In the genomic region with DNA sequence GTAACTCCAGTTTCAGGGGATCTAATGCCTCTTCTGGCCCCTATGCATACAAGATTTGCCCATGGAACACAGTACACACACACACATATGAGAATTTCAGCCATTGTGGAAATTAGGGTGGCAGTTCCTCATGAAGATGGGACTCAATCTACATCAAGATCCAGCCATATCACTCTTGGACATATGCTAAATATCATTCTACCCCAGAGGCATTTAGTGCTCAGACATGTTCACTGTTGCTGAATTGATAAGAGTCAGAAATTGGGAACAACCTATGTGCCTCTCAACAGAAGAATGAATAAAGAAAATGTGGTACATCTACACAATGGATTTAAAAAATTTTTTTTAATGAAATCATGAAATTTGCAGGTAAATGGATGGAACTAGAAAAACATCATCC, we compare ENCODE assay signal across 20 mouse cellular contexts.
"Had no signal": no experiment of that assay in that cellular context is flagged by ENCODE, and none has a peak within 500 bp of the region (broad histone marks: within the 10 kb centered on the region; RNA-seq: fewer than 3 reads in every experiment).

No protein-coding gene starts in this region.

- H3K36me3 ChIP-seq: limb, embryonic 10.5 days; limb, embryonic 13.5 days; midbrain, embryonic 10.5 days; midbrain, embryonic 13.5 days; neural tube, embryonic 13.5 days had no signal

- H3K27ac ChIP-seq: limb, embryonic 10.5 days; limb, embryonic 13.5 days; midbrain, embryonic 10.5 days; midbrain, embryonic 13.5 days; neural tube, embryonic 13.5 days; stomach, postnatal 0 days had no signal

- H3K4me1 ChIP-seq: limb, embryonic 13.5 days; midbrain, embryonic 10.5 days; midbrain, embryonic 13.5 days; neural tube, embryonic 13.5 days had no signal

- ATAC-seq: lung, postnatal 0 days; midbrain, embryonic 13.5 days; midbrain, embryonic 16.5 days had no signal

- H3K9ac ChIP-seq: limb, embryonic 13.5 days; lung, embryonic 14.5 days; midbrain, embryonic 13.5 days; neural tube, embryonic 13.5 days had no signal

- H3K27me3 ChIP-seq: limb, embryonic 13.5 days; midbrain, embryonic 13.5 days; neural tube, embryonic 13.5 days had no signal

- H3K4me3 ChIP-seq: limb, embryonic 10.5 days; limb, embryonic 13.5 days; midbrain, embryonic 10.5 days; midbrain, embryonic 13.5 days; myocyte; neural tube, embryonic 13.5 days had no signal

- H3K9me3 ChIP-seq: limb, embryonic 10.5 days; limb, embryonic 13.5 days; midbrain, embryonic 10.5 days; midbrain, embryonic 13.5 days; neural tube, embryonic 13.5 days had no signal

- DNase-seq: kidney, adult 11 months; kidney, adult 8-10 months; kidney, postnatal 14 days; kidney, postnatal 4 days; lung, embryonic 14.5 days; lung, postnatal 36 days; retina, postnatal 1 day; right cerebral cortex, postnatal 4 days; thymus, adult 2 months; thymus, postnatal 14 days; thymus, postnatal 4 days had no signal

- H3K4me2 ChIP-seq: limb, embryonic 13.5 days; lung, embryonic 14.5 days; midbrain, embryonic 13.5 days; neural tube, embryonic 13.5 days had no signal
